ENCODE assay signal across 19 mouse cellular contexts in genomic region chr8:3281296-3281695, GRCm38 (mm10). TPM values are rescaled to one million over a fixed set of nuclear protein-coding genes. Genes with fewer than 3 reads are reported as not detected.
DNase-seq lines count a peak whose midpoint lies in the region; ATAC-seq and TF ChIP-seq lines count a peak whose summit lies in the region.
"Had no signal": no experiment of that assay in that cellular context is flagged by ENCODE, and none has a peak within 500 bp of the region (broad histone marks: within the 10 kb centered on the region; RNA-seq: fewer than 3 reads in every experiment).

No protein-coding gene starts in this region.

- DNase-seq in heart, adult 11 months, result peak; percentile 60
- no peak for DNase-seq in heart, adult 2 months
- peak; percentile 64 for DNase-seq in midbrain, embryonic 11.5 days (ENCODE audit: low spot score, missing footprints)
- DNase-seq: adrenal gland, adult 2 months; adrenal gland, adult 8-10 months; adrenal gland, postnatal 10 days; adrenal gland, postnatal 14 days; adrenal gland, postnatal 25 days; adrenal gland, postnatal 36 days; B cell, adult 2 months; cerebellum, adult 11 months; cerebellum, adult 11-12 months; cerebellum, adult 18-20 months had no signal

- H3K4me3 ChIP-seq in heart, adult 2 months, result no peak overlapping the region
- H3K4me3 ChIP-seq in midbrain, embryonic 11.5 days (ENCODE audit: low read depth, low read length), result no peak overlapping the region
- no peak overlapping the region for H3K4me3 ChIP-seq in midbrain, embryonic 13.5 days (replicated peaks)

- ATAC-seq in midbrain, embryonic 11.5 days (ENCODE audit: low FRiP score), result no peak
- no peak for ATAC-seq in midbrain, embryonic 13.5 days
- ATAC-seq: activated CD4-positive, CD25-positive, alpha-beta regulatory T cell, adult 4 months; CD4-positive, CD25-positive, alpha-beta regulatory T cell, adult 4 months; Patski had no signal

- H3K9ac ChIP-seq in heart, adult 2 months (ENCODE audit: low read depth, low read length), result no peak overlapping the region
- H3K9ac ChIP-seq in midbrain, embryonic 11.5 days (ENCODE audit: low read length), result no peak overlapping the region
- no peak overlapping the region for H3K9ac ChIP-seq in midbrain, embryonic 13.5 days (replicated peaks)

- no peak for TF ChIP-seq POLR2A in heart, adult 2 months (IDR thresholded peaks at IDR 0.05; ENCODE audit: insufficient read depth, low read depth, low read length)

- no peaks in the 10 kb centered on the region for H3K9me3 ChIP-seq in midbrain, embryonic 11.5 days (ENCODE audit: control insufficient read depth, low read length)
- no peaks in the 10 kb centered on the region for H3K9me3 ChIP-seq in midbrain, embryonic 13.5 days
- H3K9me3 ChIP-seq: G1E had no signal

- no peaks in the 10 kb centered on the region for H3K27me3 ChIP-seq in heart, adult 2 months (ENCODE audit: control insufficient read depth, insufficient read depth, low read length)
- H3K27me3 ChIP-seq in midbrain, embryonic 11.5 days (ENCODE audit: control insufficient read depth, insufficient read depth, low read length), result no peaks in the 10 kb centered on the region; the same call in 1 of the 2 replicates
- H3K27me3 ChIP-seq in midbrain, embryonic 13.5 days, result no peaks in the 10 kb centered on the region
- H3K27me3 ChIP-seq: CH12.LX had no signal

- peaks cover 8% of the 10 kb centered on the region for H3K79me2 ChIP-seq in heart, adult 2 months (replicated peaks; ENCODE audit: control insufficient read depth, insufficient read depth, low read length)

- intact Hi-C loops in heart, adult 2 months (cut with DNase I), result loop anchor here (5.0 kb wide), 1 partner anchor 236 kb away; the partner anchor contains the start of gene Pnpla6

- peaks cover 5% of the 10 kb centered on the region for H3K4me1 ChIP-seq in heart, adult 2 months (ENCODE audit: control insufficient read depth, insufficient read depth, low read length)
- H3K4me1 ChIP-seq in midbrain, embryonic 11.5 days (ENCODE audit: control insufficient read depth, insufficient read depth, low read length), result peaks cover 11% of the 10 kb centered on the region
- H3K4me1 ChIP-seq in midbrain, embryonic 13.5 days (replicated peaks), result peaks cover 28% of the 10 kb centered on the region

- no peak for TF ChIP-seq CTCF in heart, adult 2 months (IDR thresholded peaks at IDR 0.05)

- no peak for TF ChIP-seq EP300 in heart, adult 2 months (IDR thresholded peaks at IDR 0.05; ENCODE audit: insufficient read depth, low read depth, low read length)

- WGBS in heart, adult 2 months, result 93% methylated on average over 3 of the region's 3 CpGs
- WGBS in midbrain, embryonic 11.5 days, result 76% methylated on average over 3 of the region's 3 CpGs
- 82% methylated on average over 3 of the region's 3 CpGs for WGBS in midbrain, embryonic 13.5 days

- no peak overlapping the region for H3K4me2 ChIP-seq in midbrain, embryonic 11.5 days
- no peak overlapping the region for H3K4me2 ChIP-seq in midbrain, embryonic 13.5 days (replicated peaks)

- no peak overlapping the region for H3K27ac ChIP-seq in heart, adult 2 months
- no peak overlapping the region for H3K27ac ChIP-seq in midbrain, embryonic 11.5 days (ENCODE audit: low read depth, low read length)
- no peak overlapping the region for H3K27ac ChIP-seq in midbrain, embryonic 13.5 days

- peaks cover 10% of the 10 kb centered on the region for H3K36me3 ChIP-seq in heart, adult 2 months (ENCODE audit: control insufficient read depth, insufficient read depth, low read length)
- no peaks in the 10 kb centered on the region for H3K36me3 ChIP-seq in midbrain, embryonic 11.5 days (ENCODE audit: control insufficient read depth, insufficient read depth, low read length)
- no peaks in the 10 kb centered on the region for H3K36me3 ChIP-seq in midbrain, embryonic 13.5 days
- H3K36me3 ChIP-seq: G1E had no signal

RNA-seq across cellular contexts. Expression of gene Insr, which starts 1.9 kb away (rescaled TPM):
- 100 to 1,000 TPM; 112 to 145 TPM for total RNA-seq in heart, adult 2 months (2021)
- 24.6 and 42.3 TPM in 2 replicates for polyA plus RNA-seq in heart, adult 2 months (2012; rRNA removed)
- 31.5 and 31.7 TPM in 2 replicates for polyA plus RNA-seq in midbrain, embryonic 11.5 days (2014; fragmentation: Nextera tagmentation; extraction: Ambion mirVana)
- polyA plus RNA-seq in midbrain, embryonic 13.5 days (2015; fragmentation: Nextera tagmentation; extraction: Ambion mirVana), result 53.9 and 58.6 TPM in 2 replicates

Comparison
In these comparisons a context has a peak if more than half of its experiments do, and no peak if none do; other contexts are left out.
1. DNase-seq: peak in heart, adult 11 months (single experiment) and midbrain, embryonic 11.5 days (single experiment); none in heart, adult 2 months (0 of 2).